Mouse (Mus musculus) heart, postnatal 0 days (tissue): ENCODE data around the gene Nacc2.

Source experiments
- CTCF ChIP-seq: IDR thresholded peaks from 2 replicates; pipeline ENCODE4 v1.5.1; 2016; ENCODE audit warnings: antibody characterized with exemption, control low read depth, low read depth
- EP300 ChIP-seq: IDR thresholded peaks from 2 replicates; pipeline ENCODE4 v1.6.1; 2016; ENCODE audit warnings: antibody characterized with exemption, low read depth

DNA sequence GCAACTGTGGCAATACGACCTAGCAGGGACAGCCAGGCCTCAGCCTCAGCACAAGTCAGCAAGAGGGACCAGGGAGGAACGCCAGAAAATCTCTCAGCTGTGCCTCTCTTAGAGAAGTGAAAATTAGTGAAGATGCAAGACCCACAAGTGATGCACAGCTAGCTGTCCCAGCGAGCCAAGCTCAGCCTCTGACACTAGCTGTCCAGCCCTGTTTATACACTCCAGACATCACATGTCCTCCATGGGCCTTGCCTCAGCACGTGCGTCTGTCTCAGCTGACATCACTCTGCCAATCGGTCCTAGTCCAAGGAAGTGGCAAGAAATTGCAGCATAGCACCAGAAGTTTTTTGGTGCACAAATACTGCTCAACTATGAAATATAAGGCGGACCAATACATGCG is 16.0 kb downstream of the Nacc2 start:
- TF ChIP-seq CTCF (no peak), EP300 (no peak)
